Mouse (Mus musculus) Patski (cell line): ENCODE measurements at regions not wholly inside any gene's neighbourhood (a gene's known extent, or its start where the extent isn't known, plus 50 kb on each side); places are given as distances from the start of the nearest gene placed in this dataset.

ENCODE experiments used
- ATAC-seq: fragments of 100-300 bp; one replicate; pipeline ENCODE4 v1.8.0; 2021
- CTCF ChIA-PET: fragments of 350-600 bp; sonication (Branson Sonifier 250); formaldehyde crosslinking; loops from one replicate; lab custom pipeline; 2022; ENCODE audit warnings: inconsistent platforms; lab: Charles Lee
- POLR2A ChIA-PET: fragments of 350-600 bp; sonication (Branson Sonifier 250); formaldehyde crosslinking; loops from one replicate; lab custom pipeline; 2022; ENCODE audit warnings: antibody characterized with exemption, inconsistent platforms; lab: Charles Lee
- DNase-seq: peaks from one replicate; pipeline ENCODE4 v3.0.0-alpha.2; 2011; ENCODE audit warnings: low read depth, low spot score
- H3K27me3 ChIP-seq: fragments of 371-371 bp; one replicate; pipeline ENCODE4 v1.5.1; 2021
- CTCF ChIP-seq: fragments of 100-300 bp; IDR thresholded peaks from one replicate; pipeline ENCODE4 v1.5.1; 2021
- in situ Hi-C: fragments of 300-500 bp; cut with MboI; formaldehyde crosslinking; loops from 3 replicates; pipeline ENCODE4 v1.11.1; 2018; ENCODE audit warnings: low pct_unique_long_range_greater_than_20kb, mixed read lengths

GRCm38 (mm10) chr2:51049101-51049833, 99.6 kb downstream of the Rnd3 start:
- DNase-seq (no peak), ATAC-seq (no peak)
- CTCF ChIA-PET, result interaction anchor here (0.7 kb wide), 1 partner anchor 76 kb away, joined by 3 read pairs; no protein-coding TSS in a partner anchor
- no peak for TF ChIP-seq CTCF
- in situ Hi-C loops, result no loop called here
- H3K27me3 ChIP-seq, result no peaks in the 10 kb centered on the region
- POLR2A ChIA-PET, result no interaction called here

GRCm38 (mm10) chr2:51047520-51047919, 101.4 kb downstream of the Rnd3 start:
- ChIA-PET CTCF (no interaction called here), POLR2A (interaction anchor here (0.6 kb wide), 1 partner anchor 71 kb away, joined by 3 read pairs; no protein-coding TSS in a partner anchor)
- in situ Hi-C loops, result no loop called here
- H3K27me3 ChIP-seq, result no peaks in the 10 kb centered on the region
- TF ChIP-seq CTCF, result no peak
- no peak for DNase-seq
- no peak for ATAC-seq

DNA sequence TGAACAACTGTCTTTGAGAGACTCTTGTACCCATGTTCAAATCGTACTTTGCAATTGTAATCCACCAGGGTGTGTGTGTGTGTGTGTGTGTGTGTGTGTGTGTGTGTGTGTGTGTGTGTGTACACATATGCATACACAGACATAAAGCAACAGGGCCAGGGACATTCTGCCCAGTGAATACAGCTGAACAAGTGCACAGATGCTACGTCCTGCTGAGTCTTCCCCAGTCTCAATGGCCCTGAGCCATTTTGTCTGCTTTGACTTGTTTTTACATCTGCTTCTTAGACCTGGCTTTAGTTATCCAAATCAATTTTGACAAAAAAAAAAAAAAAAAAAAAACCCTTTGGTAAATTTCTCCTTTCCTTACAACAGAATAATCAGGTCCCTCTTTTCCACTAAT, 103.3 kb downstream of the Rnd3 start:
- ChIA-PET POLR2A (no interaction called here), CTCF (no interaction called here)
- no peaks in the 10 kb centered on the region for H3K27me3 ChIP-seq
- ATAC-seq (no peak), DNase-seq (no peak)
- in situ Hi-C loops, result no loop called here
- no peak for TF ChIP-seq CTCF

GRCm38 (mm10) chr2:51041101-51041500, 107.8 kb downstream of the Rnd3 start:
- CTCF ChIA-PET, result no interaction called here
- no peaks in the 10 kb centered on the region for H3K27me3 ChIP-seq
- TF ChIP-seq CTCF, result no peak
- POLR2A ChIA-PET, result interaction anchor here (0.7 kb wide), 1 partner anchor 9 kb away, joined by 4 read pairs; no protein-coding TSS in a partner anchor
- DNase-seq, result no peak
- in situ Hi-C loops, result no loop called here
- ATAC-seq, result no peak

DNA sequence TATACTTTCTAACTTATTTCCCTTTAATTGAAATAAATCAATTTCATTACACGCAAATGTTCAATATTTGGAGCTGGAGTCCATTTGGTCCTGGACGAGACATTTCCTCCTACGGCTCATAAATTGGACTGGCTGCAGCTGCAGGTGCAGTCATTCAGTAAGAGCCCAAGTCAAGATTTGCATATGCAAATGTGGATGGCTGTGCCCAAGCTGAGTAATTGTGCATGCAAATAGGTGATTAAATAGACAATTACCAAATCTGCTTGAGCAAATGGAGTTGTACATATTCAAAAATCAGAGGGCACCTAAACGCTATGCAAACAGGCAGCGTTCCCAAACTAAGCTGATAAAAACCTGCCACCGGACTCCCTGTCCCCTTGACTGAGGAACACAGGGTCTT, 110.2 kb downstream of the Rnd3 start:
- in situ Hi-C loops, result no loop called here
- ChIA-PET POLR2A (no interaction called here), CTCF (no interaction called here)
- no peak for TF ChIP-seq CTCF
- no peaks in the 10 kb centered on the region for H3K27me3 ChIP-seq
- DNase-seq, result no peak
- ATAC-seq, result no peak

DNA sequence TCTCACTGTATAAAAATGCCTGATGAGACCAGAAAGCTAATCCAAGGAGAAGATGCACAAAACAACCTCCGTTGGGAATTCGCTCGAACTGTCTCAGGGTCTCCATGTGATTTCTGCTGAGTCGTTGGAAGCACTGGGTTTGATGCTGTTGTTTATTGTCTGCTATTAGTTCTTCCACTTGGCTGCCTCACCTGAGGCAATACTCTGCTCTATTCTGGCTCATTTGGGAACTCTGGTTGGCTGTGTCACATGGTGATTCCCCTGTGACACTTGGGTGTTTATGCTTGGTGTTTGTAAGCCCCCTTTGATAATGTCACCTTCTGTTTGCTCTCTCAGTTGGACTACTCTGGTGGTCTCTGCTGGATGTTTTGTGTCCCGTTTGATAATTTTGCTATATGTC, 111.9 kb downstream of the Rnd3 start:
- H3K27me3 ChIP-seq, result no peaks in the 10 kb centered on the region
- POLR2A ChIA-PET, result no interaction called here
- ATAC-seq (no peak), DNase-seq (no peak)
- TF ChIP-seq CTCF, result no peak
- CTCF ChIA-PET, result no interaction called here
- in situ Hi-C loops, result no loop called here

GRCm38 (mm10) chr2:51036190-51036755, 112.6 kb downstream of the Rnd3 start:
- ChIA-PET CTCF (no interaction called here), POLR2A (interaction anchor here (1.3 kb wide), 1 partner anchor 19 kb away, joined by 3 read pairs; no protein-coding TSS in a partner anchor)
- ATAC-seq, result no peak
- no peak for TF ChIP-seq CTCF
- in situ Hi-C loops, result no loop called here
- no peak for DNase-seq
- no peaks in the 10 kb centered on the region for H3K27me3 ChIP-seq

- in situ Hi-C loops, result no loop called here
- H3K27me3 ChIP-seq, result no peaks in the 10 kb centered on the region
- no peak for DNase-seq
- ChIA-PET CTCF (interaction anchor here (1.4 kb wide), 1 partner anchor 10 kb away, joined by 3 read pairs; no protein-coding TSS in a partner anchor), POLR2A (interaction anchor here (0.6 kb wide), 1 partner anchor 11 kb away, joined by 4 read pairs; no protein-coding TSS in a partner anchor)
- no peak for ATAC-seq
- no peak for TF ChIP-seq CTCF
Measured at GRCm38 (mm10) chr2:51033881-51034280, 115.0 kb downstream of the Rnd3 start.

DNA sequence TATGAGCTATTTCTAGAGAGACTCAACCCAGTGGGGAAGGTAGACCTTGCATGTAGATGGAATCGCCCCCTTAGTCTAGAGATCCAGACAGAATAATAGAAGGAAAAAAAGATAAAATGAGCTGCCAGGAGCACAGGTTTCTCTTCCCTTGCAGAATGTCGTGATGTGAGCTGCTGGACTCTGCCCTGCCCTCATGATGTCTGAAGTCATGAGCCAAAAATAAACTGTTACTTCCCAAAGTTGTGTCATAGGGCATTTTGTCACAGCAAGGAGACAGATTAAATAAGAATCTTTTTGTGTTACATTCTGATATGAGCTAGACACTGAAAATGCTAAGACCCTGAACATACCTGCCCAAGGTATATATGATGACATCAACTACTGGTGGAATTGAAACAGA, 126.4 kb downstream of the Rnd3 start:
- no peak for TF ChIP-seq CTCF
- ChIA-PET CTCF (no interaction called here), POLR2A (interaction anchor here (0.6 kb wide), 1 partner anchor 11 kb away, joined by 4 read pairs; no protein-coding TSS in a partner anchor)
- no peak for ATAC-seq
- DNase-seq, result no peak
- H3K27me3 ChIP-seq, result no peaks in the 10 kb centered on the region
- in situ Hi-C loops, result loop anchor here (25.0 kb wide), 1 partner anchor 710 kb away; no protein-coding TSS in a partner anchor

- in situ Hi-C loops, result loop anchor here (25.0 kb wide), 1 partner anchor 704 kb away; no protein-coding TSS in a partner anchor
- H3K27me3 ChIP-seq, result no peaks in the 10 kb centered on the region
- CTCF ChIA-PET, result no interaction called here
- DNase-seq, result no peak
- no peak for ATAC-seq
- no peak for TF ChIP-seq CTCF
- POLR2A ChIA-PET, result no interaction called here
Measured at GRCm38 (mm10) chr2:51016129-51016402, 132.8 kb downstream of the Rnd3 start.
